Mouse (Mus musculus) kidney, adult 2 months (tissue): Measurements from ENCODE around the gene Npffr2.

Source experiments
- CTCF ChIP-seq: fragments of 200-500 bp; conservative IDR thresholded peaks from 2 replicates; pipeline ENCODE4 v1.5.1; 2011; ENCODE audit warnings: low read depth, mild to moderate bottlenecking, control low read depth, low read length, moderate library complexity, mixed read lengths; ENCODE audit not compliant: insufficient read depth, insufficient read length
- POLR2A ChIP-seq: fragments of 200-500 bp; IDR thresholded peaks from one replicate; pipeline ENCODE4 v1.6.1; 2011; ENCODE audit warnings: low read depth, low read length, control low read depth

DNA sequence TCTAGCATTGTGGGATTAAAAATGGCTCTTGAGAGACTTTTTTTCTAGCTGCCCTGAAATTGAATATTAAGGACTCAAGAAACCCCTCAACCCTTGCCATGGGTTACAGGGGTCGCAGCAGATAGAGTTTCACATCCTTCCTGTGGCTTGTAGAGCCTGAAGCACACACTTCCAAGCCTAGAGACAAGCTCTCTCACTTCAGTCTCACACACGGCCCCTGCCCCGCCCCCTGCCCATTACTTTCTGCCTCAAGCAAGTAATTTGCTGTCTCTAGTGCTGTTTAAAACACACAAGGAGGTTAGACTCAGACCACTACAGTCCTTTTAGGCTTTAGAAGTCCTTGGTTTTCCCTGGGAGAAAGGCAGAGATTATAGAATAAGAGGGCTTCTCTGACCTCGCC lies 1.7 kb downstream of the Npffr2 start:
- no peak for TF ChIP-seq POLR2A
- TF ChIP-seq CTCF: no peak
